Mouse (Mus musculus): ENCODE results near the gene Gm34302.
"Not testable (repeated sequence)": the region's sequence is repeated elsewhere in the genome, so short reads cannot be mapped to it uniquely, and the experiment has no call there.

Gm34302 gene

DNA sequence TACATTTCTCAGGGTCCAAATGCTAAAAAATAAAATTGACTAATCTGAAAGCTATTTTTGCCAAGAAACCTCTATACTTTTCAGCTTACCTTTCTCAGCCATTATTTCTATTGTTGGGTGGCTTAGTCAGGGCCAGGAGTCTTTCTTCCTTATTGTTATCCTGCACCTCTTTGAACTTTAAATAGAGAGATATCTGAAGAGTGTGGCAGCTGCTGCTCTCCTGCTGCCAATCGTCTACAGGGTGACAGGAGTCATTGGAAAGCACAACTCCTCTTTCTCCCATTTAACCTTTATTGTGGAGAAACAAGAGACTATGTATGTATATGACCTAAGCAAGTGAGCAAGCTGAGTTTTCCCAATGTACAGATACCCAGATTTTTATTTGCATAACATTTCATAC is at the start of gene Gm34302:
Gene Gm34302 (minus strand): TSS at position 154 of the 400 bp plus-strand sequence.
- DNase-seq, result no peak

DNA sequence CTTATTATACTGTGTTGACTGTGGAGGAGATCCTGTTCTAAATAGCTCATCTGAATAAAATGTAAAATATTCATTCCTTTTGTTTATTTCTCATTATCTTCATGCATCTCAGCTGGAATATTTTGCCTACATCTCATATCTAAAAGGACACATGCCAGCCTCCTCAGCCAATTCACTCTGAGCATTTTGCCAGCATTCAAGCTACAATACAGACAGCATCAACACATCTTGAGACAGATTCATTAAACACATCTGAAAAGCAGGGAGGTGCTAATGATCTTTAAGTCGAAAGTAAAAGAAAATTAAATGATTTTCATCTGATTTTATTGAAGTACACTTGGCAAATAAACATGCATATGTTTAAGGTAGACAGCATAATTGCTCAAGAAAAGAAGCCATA is 48.2 kb upstream of the Gm34302 start:
- no peak for DNase-seq

DNA sequence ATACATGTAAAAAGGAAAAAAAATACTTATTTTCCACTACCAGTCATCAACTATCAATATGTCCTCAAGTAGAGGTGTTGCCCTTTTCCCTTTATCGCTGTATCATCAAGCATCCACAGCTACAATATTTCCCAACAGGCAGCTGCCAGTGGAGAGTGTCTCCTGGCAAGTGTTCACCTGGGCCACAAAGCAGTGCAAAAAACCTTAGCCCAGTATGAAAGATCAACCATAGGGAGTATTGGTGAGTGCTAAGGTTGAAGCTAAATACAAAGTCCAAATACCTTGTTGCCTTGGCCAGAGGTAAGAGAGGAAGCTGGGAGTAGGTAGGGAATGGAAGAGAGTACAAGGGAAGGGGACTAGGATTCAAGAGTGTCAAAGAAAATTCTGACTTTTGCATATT is 34.0 kb upstream of the Gm34302 start:
- DNase-seq, result no peak

DNA sequence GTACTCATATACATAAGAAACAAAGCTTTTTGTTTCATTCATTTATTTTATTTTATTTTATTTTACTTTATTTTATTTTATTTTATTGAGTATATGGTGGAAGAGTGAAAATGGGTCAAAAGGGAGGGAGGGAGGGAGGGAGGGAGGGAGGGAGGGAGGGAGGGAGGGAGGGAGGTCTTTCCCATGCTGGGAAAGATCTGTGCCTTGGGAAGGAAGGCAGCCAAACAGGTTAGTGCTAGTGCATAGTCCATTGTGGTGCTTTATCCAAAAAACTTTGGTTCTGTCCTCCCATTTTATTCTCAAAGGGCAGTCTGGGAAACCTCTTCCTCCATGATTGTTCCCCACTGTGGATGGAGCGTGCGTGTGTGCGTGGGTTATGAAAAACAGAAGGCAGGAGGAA is 32.6 kb upstream of the Gm34302 start:
- not testable (repeated sequence) for DNase-seq

DNA sequence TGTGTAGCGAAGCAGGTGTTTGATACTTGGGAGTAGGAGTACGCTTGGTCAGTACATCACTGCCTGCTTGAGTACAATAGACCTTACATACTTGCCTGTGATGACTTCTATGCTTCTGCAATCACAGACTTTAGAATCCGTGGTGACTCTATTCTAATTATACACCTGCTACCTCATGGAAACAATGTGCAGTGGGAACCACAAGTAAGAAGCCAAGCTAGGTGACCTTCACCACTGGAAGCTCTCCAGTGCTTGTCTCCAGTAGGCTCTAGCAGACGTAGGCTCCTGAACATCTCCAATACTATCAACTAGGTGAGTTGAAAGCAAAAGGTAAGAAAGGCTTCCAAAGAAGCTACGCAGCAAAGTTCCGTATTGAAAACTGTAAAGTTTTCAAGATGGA is 27.6 kb upstream of the Gm34302 start:
- no peak for DNase-seq

DNA sequence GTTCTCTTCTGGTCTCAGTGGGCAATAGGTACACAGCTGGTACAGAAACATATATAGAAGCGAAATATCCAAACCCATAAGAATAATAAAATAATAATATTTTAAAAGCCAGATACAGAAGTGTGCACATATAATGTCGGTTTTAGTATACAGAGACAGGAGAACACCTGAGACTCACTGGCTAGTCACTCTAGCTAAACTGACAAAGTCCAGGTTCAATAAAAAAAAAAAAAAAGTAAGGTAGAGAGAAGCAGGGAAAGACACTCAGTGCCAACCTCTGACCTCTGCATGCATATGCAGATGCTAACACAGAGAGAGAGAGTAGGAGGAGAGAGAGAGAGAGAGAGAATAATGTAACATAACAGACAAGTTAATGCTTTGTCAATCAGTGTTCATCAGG is 25.8 kb upstream of the Gm34302 start:
- DNase-seq, result no peak

DNA sequence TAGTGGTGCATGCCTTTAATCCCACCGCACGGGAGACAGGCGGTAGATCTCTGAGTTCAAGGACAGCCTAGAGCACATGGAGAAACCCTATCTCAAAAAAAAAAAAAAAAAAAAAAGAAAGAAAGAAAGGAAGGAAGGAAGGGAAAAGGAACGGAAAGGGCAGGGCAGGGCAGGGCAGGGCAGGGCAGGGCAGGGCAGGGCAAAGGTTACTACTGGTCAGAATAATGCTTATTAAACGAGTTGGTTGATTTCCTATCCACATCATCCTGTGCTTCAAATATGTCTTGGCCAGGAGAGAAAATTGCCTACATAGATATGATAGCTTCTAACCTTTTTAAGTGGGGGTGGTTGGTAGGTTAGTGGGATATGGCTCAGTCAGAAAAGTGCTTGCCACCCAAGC is 25.2 kb upstream of the Gm34302 start:
- no peak for DNase-seq

DNA sequence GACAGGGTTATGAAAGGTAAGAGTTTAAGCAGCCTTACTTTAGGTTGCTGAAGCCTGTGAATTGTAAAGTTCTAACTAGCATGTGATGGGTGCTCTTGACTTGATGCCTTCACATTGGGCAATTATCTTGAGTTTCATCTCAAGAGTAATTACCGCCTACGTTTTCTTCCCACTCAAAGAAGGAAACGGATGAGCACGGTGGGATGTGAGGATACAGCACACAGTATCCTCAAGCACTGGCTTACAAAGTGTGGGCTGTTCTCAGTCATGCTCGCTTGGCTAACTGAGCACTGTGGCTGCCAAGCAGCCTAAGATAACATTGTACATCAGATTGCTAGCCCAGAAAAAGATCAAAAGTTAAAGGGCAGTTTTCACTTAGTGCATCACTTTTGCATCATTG is 20.8 kb upstream of the Gm34302 start:
- no peak for DNase-seq

DNA sequence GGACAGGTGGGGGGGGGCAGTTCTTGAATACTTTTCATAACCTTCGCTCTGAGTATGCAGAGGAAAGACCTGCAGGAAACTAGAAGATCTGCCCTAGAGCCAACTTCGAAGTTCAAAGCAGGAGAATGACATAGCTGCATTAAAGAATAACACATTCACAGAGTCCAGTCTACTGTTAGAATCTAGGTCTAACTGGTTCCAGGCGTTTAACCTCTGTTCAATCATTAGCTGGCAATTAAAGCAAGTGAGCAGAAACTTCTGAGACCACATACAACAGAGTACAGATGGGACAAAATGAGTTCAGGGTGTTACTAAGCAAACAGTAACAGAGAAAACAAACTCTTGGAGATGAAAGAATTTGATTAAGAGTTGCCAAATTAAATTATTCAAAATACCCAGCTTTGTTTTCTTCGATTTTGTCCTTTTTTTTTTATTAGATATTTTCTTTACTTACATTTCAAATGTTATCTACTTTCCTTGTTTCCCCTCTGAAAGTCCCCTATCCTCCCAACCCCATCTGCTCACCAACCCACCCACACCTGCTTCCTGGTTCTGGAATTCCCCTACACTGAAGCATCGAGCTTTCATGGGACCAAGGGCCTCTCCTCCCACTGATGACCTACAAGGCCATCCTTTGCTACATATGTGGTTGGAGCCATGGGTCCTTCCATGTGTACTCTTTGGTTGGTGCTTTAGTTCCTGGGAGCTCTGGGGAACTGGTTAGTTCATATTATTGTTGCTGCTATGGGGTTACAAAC is 11.1 kb upstream of the Gm34302 start:
- no peak for DNase-seq

DNA sequence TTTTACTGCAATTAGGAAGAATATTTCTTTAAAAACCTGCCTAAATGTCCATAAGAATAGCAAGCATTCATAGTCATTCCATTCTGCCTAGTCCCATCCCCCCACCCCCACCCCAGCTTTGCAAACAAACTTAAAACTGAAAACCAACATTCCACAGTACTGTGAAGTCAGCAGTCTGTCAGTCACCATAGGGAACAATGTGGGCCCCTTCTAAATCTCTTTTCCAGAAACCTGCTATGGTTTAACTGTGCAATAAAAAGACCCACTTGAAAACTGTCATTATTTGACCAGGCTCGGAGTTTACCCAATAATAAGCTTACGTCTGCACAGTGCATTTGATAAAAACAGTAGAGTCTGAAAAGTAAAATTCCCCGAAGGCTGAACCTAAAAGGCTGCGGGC is 9.9 kb upstream of the Gm34302 start:
- no peak for DNase-seq

DNA sequence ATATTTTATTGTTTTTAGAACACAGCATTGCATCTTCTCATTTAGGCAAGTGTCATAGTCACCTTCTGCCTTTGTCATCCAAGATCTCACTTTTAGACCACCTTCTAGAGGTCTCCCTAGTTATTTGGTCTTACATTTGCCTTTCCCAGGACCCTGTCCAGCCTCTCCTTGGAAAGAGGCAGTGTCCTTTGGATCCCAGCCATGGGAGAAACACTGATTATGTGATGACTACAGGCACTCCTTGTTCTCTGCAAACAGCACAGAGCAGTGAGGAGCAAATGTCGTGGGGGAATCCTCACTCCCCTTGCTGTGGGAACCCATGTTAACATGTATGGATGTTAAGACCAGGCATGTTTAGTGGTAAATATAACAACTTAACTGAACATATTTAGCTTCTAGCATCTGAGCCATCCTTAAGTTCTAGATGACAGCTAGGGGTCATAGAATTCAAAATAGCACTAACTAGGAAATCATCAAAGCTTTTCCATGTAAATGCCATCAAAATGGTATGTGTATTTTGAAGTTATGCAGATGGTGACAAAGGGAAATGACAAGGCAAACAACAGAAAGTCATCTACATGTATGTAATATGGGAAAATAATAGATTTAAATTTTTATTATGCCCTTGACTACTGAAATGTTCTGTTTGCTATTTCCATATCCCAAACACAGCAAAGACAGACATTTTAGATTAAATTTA is 43.1 kb downstream of the Gm34302 start:
- DNase-seq, result no peak

DNA sequence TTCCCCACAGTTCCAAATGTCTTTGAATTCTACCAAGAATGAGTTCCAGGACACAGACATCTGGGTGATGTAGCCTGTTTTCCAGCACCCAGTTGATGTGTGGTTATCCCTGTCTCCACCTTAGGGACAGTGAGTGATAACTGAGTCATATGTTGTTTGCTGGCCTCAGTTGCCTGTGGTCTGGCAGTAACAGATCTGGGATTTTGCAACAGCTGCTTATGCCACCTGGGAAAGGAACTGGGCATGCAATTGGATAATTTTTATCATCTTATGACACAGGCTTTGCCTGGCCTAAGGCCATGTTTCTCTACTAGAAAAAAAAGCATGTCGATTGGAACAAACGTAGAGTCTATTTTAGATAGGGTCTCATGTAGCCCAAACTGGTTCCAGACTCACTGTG is 43.9 kb downstream of the Gm34302 start:
- no peak for DNase-seq

DNA sequence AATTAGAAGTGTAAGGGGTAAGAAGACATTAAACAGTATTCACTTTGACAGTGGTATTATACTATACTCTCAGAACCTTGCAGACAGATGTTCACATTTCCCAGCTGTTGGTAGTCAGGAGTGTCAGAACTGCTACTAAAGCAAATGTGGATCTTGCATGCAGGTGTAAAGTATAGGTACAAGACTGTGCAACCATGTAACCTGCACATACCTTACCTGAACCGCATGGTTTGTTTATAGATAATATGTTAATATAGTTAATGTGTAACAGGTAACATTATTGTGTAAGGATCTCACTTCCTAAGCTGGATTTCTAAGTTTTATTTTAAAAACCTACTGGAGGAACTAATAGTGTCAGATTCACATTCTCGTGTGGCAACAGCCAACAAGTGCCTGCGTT is 44.8 kb downstream of the Gm34302 start:
- no peak for DNase-seq
